Mouse (Mus musculus): Measurements from ENCODE around the gene Mylk3.

Mylk3 gene

DNA sequence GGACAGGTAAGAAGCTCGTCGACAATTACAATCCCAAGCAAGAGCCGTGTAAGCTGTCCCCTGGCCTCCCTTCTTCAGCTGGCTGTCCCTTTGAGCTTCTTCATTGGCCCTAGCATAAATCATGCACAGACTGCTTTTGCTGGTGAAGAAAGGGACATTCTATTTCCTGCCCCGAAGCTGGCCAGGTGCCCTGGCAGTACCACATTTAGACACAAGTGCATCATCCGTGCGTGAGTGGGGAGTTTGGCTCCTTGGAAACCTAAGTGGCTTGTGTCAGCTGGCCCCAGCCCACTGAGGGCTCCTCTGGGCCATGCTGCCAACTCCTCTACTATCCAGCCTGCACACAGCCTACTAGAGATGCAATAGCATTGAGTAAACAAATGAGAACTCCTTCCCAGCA lies at the start of gene Mylk3:
Gene Mylk3 (minus strand): TSS at position 141 of the 400 bp plus-strand sequence.
- no peak for DNase-seq

- DNase-seq, result no peak
Measured at GRCm38 (mm10) chr8:85435736-85436135, 49.6 kb upstream of the Mylk3 start.

- no peak for DNase-seq
Measured at GRCm38 (mm10) chr8:85434817-85435216, 48.7 kb upstream of the Mylk3 start.

DNA sequence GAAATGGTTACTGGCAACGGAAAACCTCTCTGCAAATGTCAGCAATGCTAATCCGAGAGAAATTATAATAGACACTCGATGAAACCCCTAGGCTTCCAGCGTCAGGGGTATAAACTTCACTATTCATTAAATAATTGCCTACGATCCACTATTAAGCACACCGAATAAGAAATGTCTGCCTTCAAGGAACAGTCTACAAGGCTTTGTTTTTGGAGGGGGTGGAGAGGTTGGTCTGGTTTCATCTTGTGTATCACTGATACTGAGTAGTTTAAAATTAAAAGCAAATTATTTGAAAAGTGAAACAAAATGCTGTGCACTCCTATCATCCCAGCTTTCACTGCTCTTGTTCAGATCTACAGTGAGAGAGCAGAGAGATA lies 46.9 kb upstream of the Mylk3 start:
- DNase-seq, result no peak

DNA sequence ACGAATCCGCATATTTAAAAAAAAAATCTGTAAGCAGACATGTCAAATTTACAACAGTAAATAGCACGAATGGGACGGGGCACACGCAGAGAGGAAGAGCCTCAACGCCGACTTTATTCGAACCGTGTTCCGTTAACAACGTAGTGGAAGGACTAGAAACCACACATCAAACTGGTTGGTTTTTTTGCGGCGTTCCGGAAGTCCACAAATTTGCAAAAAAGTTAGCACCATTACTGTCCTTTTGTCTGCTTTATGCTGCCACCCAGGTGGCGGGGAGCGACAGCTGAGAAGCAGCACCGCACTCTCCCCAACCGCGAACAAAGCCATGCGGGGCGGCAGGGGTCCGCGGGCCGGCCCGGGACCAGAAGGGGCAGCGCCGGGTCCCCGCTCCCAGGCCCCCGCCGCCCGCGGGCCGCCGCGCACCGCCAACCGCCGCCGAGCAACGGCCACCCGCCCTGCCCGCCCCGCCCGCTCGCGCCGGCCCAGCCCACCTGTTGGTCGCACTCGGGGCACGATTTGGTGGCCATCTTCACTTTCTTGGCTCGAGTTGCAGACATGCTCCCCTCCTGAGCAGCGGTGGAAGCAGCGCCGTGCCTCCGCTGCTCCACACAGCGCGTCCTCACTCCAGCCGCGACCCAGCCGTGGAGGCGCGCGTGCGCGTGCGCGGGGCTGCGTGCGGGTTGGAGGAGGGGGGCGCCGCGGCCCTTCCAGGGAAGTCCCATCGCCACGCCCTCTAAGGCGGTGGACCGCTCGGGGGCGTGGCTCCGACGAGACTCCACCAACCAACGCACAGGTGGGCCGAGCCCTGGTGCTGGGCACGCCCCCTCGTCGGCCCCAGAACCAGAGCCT lies 46.2 kb upstream of the Mylk3 start, which contains the start of gene 4921524J17Rik:
Gene 4921524J17Rik (minus strand): TSS at position 666 of the 849 bp plus-strand sequence.
- peak; percentile 95 to 96 for DNase-seq

- DNase-seq, result no peak
Measured at GRCm38 (mm10) chr8:85431281-85432167, 45.4 kb upstream of the Mylk3 start.

DNA sequence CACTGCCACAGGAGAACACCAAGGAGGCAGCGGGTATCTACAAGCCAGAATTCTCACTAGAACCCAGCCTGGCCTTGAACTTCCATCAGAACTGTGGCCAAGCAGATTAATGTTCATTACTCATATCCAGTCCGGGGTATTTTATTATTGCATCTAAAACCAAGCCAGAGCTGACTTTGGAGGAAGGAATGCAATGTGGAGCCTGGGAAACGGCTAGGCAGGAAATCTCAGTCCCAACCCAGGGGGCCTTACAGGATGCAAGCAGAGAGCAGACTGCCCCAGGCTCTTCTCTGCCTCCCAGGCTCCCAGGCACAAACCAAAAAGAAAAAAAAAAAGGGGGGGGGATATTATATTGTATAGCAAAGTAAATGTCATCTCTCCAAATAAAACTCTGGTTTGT lies 44.7 kb upstream of the Mylk3 start:
- DNase-seq, result no peak

- DNase-seq, result no peak
Measured at GRCm38 (mm10) chr8:85429219-85429618, 43.1 kb upstream of the Mylk3 start.

DNA sequence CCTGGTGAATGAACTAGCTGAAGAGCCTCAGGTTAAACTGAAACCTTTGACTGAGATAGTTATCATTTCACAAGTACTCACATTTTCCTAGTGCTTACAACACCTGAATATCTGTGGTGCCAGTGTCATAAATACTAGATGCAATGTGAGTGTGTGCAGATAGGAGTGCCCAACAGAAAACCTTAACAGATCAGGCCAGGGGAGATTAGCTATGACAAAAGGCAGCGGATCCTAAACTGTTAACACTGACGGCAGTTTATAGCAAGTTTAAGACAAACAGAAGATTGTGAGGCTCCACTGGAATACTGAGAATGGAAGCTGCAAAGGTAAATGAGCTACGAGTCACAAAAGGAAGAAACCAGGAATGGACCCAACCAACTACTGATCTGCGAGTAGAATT lies 40.9 kb upstream of the Mylk3 start:
- no peak for DNase-seq

DNA sequence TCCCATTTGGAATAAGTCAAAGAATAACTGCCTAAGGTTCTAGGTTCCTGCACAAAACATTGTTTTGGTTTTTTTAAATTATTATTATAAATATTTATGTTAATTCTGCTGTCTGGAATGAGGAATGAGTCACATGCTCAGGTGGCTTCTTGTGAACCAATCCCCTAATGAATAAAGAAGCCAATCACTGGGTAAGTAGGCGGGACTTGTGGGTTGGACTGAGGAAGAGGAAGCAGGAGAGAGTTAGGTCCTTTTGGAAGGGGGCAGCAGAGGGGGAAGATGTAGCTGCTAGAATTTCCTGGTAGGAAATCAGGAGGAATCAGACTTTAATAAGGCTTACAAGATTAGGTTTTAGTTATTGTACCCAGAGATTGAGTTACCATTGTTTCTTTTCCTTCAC lies 35.2 kb upstream of the Mylk3 start:
- DNase-seq, result no peak

GRCm38 (mm10) chr8:85408526-85408925 lies 22.4 kb upstream of the Mylk3 start:
- no peak for DNase-seq

- DNase-seq, result no peak
Measured at GRCm38 (mm10) chr8:85408053-85408505, 21.9 kb upstream of the Mylk3 start.

GRCm38 (mm10) chr8:85405961-85406360 lies 19.8 kb upstream of the Mylk3 start:
- DNase-seq, result no peak

DNA sequence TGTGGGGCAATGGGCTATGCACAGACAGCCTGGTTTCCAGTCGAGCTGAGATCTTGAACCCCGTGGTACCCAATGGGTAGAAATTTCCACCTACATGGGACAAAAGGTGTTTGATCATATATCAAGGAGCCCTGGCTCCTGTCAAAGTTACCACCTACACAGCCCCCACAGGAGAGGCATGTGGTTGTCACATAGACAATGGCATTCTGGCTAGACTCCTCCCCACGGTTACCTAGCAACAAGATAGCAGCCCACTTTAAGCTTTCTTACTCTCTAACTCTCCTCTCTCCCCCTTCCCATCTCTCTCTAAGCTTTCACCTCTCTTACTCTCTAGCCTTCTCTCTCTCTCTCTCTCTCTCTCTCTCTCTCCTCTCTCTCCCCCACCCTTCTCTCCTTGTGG lies 19.3 kb upstream of the Mylk3 start:
- DNase-seq, result no peak

DNA sequence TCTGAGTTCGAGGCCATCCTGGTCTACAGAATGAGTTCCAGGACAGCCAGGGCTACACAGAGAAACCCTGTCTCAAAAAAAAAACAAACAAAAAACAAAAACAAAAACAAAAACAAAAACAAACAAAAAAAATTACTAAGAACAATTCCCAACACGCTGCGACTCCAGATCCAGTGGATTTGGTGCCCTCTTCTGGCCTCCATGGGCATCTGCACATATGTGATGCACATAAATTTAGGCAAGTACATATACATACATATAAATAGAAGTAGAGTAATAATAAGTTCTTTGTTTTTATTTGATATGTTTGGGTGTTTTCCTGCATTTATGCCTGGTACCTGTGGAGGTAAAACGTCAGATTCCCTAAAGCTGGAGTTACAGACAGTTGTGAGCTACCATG lies 12.4 kb upstream of the Mylk3 start:
- DNase-seq, result no peak

GRCm38 (mm10) chr8:85397508-85397907 lies 11.4 kb upstream of the Mylk3 start:
- DNase-seq, result no peak

GRCm38 (mm10) chr8:85396432-85397079 lies 10.4 kb upstream of the Mylk3 start:
- DNase-seq, result no peak

DNA sequence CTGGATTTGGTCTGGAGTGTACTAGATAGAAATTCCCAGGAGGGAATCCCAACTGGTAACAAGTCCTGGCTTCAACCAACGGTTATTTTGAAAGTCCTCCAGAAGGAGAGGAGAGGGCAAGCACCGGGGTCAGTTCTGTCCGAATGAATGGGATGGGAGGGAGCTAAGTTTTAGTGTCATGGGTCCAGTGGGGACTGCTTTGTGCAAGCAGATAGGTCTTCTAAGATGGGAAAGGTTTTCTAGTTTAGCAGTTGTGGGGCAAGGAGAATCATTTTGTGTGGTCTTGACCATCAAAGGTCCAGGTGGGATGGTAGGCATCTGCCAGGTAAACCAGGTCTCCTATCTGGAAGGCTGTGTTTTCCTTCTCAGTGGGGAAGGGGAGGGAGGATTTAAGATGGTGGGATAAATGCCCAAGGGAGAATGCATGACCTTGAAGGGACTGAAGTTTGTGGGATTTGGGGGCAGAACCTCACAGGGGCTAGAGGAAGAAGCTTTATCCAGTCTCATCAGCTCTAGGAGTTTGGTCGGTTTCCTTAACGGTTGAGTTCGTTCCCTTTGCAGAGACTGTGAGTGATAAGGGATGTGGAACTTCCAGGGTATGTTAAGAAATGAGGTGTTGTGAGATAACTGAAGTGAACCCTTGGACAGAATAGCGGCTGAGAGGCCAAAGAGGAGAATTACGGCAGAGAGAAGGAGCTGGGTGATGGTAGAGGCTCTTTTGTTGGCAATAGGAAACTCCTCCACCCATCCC lies 9.7 kb upstream of the Mylk3 start:
- DNase-seq, result no peak

GRCm38 (mm10) chr8:85395017-85395416 lies 8.9 kb upstream of the Mylk3 start:
- no peak for DNase-seq

- no peak for DNase-seq
Measured at GRCm38 (mm10) chr8:85393199-85393598, 7.1 kb upstream of the Mylk3 start.

GRCm38 (mm10) chr8:85391438-85391837 lies 5.3 kb upstream of the Mylk3 start:
- DNase-seq, result no peak

DNA sequence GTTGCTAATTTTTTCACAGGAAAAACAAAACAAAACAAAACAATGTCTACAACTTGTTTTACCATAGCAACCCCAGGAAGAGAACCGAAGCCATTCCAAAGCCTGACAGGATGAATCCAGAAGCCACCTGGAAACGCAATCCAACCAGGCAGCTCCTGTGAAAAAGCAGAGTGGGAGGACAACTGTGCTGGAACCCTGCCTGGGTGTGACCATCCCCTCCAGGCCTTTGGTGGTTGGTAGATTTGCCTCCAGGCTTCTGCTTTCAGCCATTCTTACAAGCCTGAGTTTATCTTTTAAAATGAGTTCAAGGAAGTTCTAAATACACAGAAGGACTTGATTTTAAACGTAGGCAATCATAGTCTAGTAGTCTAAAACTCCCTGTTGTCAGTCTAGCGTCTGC lies 4.2 kb downstream of the Mylk3 start:
- no peak for DNase-seq

Data from thymus, adult 18-20 months (tissue).